ENCODE assay signal across 33 mouse cellular contexts in the genomic region with DNA sequence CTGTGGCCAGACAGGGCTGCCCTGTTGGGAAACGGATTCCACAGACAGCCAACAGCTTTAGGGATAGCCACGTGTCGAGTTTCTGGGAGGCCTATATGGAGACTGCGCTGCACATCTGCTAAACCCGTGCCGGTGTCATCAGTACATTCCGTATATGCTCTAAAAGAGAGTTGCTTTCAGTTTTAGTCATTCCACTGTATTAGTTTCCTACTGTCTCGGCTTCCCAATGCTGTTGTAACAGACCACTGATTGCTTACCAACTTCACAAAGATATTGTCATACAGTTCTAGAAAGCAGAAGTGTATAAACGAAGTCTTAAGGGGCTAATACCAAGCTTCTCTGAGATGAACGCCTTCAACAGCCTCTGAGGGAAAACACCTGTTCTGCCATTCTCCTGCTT.
"Had no signal": no experiment of that assay in that cellular context is flagged by ENCODE, and none has a peak within 500 bp of the region (broad histone marks: within the 10 kb centered on the region; RNA-seq: fewer than 3 reads in every experiment).

No protein-coding gene starts in this region.

- H3K36me3 ChIP-seq: limb, embryonic 10.5 days; limb, embryonic 12.5 days; limb, embryonic 13.5 days; limb, embryonic 15.5 days; liver, embryonic 12.5 days; liver, embryonic 13.5 days; liver, embryonic 15.5 days; lung, embryonic 15.5 days; midbrain, embryonic 10.5 days; midbrain, embryonic 12.5 days; midbrain, embryonic 13.5 days; midbrain, embryonic 15.5 days; neural tube, embryonic 12.5 days; neural tube, embryonic 13.5 days had no signal

- H3K9ac ChIP-seq: limb, embryonic 12.5 days; limb, embryonic 13.5 days; limb, embryonic 15.5 days; liver, embryonic 12.5 days; liver, embryonic 13.5 days; liver, embryonic 14.5 days; liver, embryonic 15.5 days; liver, postnatal 0 days; lung, embryonic 14.5 days; lung, embryonic 15.5 days; midbrain, embryonic 12.5 days; midbrain, embryonic 13.5 days; midbrain, embryonic 15.5 days; neural tube, embryonic 12.5 days; neural tube, embryonic 13.5 days had no signal

- H3K4me2 ChIP-seq: limb, embryonic 12.5 days; limb, embryonic 13.5 days; limb, embryonic 15.5 days; liver, embryonic 11.5 days; liver, embryonic 12.5 days; liver, embryonic 13.5 days; liver, embryonic 15.5 days; lung, embryonic 14.5 days; lung, embryonic 15.5 days; midbrain, embryonic 11.5 days; midbrain, embryonic 12.5 days; midbrain, embryonic 13.5 days; midbrain, embryonic 15.5 days; neural tube, embryonic 12.5 days; neural tube, embryonic 13.5 days had no signal

- H3K9me3 ChIP-seq: limb, embryonic 10.5 days; limb, embryonic 12.5 days; limb, embryonic 13.5 days; limb, embryonic 15.5 days; liver, embryonic 12.5 days; liver, embryonic 13.5 days; liver, embryonic 15.5 days; lung, embryonic 15.5 days; midbrain, embryonic 10.5 days; midbrain, embryonic 12.5 days; midbrain, embryonic 13.5 days; midbrain, embryonic 15.5 days; neural tube, embryonic 12.5 days; neural tube, embryonic 13.5 days had no signal

- ATAC-seq: liver, embryonic 12.5 days; liver, postnatal 0 days; lung, postnatal 0 days; midbrain, embryonic 13.5 days; midbrain, embryonic 15.5 days; midbrain, embryonic 16.5 days had no signal

- DNase-seq: left cerebral cortex, postnatal 4 days; liver; liver, embryonic 13.5 days; liver, postnatal 0 days; lung, adult 18-20 months; lung, adult 2 months; lung, embryonic 14.5 days; lung, postnatal 10 days; lung, postnatal 14 days; lung, postnatal 36 days; lung, postnatal 4 days; midbrain, embryonic 14.5 days had no signal

- H3K4me1 ChIP-seq: limb, embryonic 10.5 days; limb, embryonic 13.5 days; limb, embryonic 15.5 days; liver, embryonic 12.5 days; liver, embryonic 13.5 days; liver, embryonic 15.5 days; lung, embryonic 15.5 days; megakaryocyte, embryonic 14.5 days; midbrain, embryonic 10.5 days; midbrain, embryonic 12.5 days; midbrain, embryonic 13.5 days; midbrain, embryonic 15.5 days; neural tube, embryonic 12.5 days; neural tube, embryonic 13.5 days had no signal

- H3K27me3 ChIP-seq: limb, embryonic 12.5 days; limb, embryonic 13.5 days; limb, embryonic 15.5 days; liver, embryonic 12.5 days; liver, embryonic 13.5 days; liver, embryonic 15.5 days; lung, embryonic 15.5 days; megakaryocyte, embryonic 14.5 days; midbrain, embryonic 12.5 days; midbrain, embryonic 13.5 days; midbrain, embryonic 15.5 days; neural tube, embryonic 12.5 days; neural tube, embryonic 13.5 days had no signal

- H3K27ac ChIP-seq: limb, embryonic 10.5 days; limb, embryonic 12.5 days; limb, embryonic 13.5 days; limb, embryonic 15.5 days; liver, embryonic 12.5 days; liver, embryonic 13.5 days; liver, embryonic 14.5 days; liver, embryonic 15.5 days; lung, embryonic 15.5 days; macrophage; midbrain, embryonic 10.5 days; midbrain, embryonic 12.5 days; midbrain, embryonic 13.5 days; midbrain, embryonic 15.5 days; neural tube, embryonic 12.5 days; neural tube, embryonic 13.5 days had no signal

- H3K4me3 ChIP-seq: limb, embryonic 10.5 days; limb, embryonic 12.5 days; limb, embryonic 13.5 days; limb, embryonic 15.5 days; liver, embryonic 12.5 days; liver, embryonic 13.5 days; liver, embryonic 15.5 days; lung, embryonic 15.5 days; megakaryocyte, embryonic 14.5 days; midbrain, embryonic 10.5 days; midbrain, embryonic 12.5 days; midbrain, embryonic 13.5 days; midbrain, embryonic 15.5 days; myocyte; neural tube, embryonic 12.5 days; neural tube, embryonic 13.5 days had no signal
